Mouse (Mus musculus) heart, postnatal 25 days (tissue): ENCODE measurements around the gene Nt5c1b. TPM values are rescaled to one million over a fixed set of nuclear protein-coding genes. Genes with fewer than 3 reads are reported as not detected.

Experiments used
- DNase-seq: peaks from one replicate; pipeline ENCODE4 v3.0.0; 2022; ENCODE audit warnings: low spot score
- intact Hi-C: fragments of 180-260 bp; cut with DNase I; formaldehyde crosslinking; loops from one replicate; pipeline ENCODE4 v1.15.1; 2025
- total RNA-seq, 2 experiments: library from RNA; stranded (reverse); gene quantifications; 2 replicates each; pipeline ENCODE4 v1.2.3; 2021

Nt5c1b gene
- total RNA-seq, result not detected

DNA sequence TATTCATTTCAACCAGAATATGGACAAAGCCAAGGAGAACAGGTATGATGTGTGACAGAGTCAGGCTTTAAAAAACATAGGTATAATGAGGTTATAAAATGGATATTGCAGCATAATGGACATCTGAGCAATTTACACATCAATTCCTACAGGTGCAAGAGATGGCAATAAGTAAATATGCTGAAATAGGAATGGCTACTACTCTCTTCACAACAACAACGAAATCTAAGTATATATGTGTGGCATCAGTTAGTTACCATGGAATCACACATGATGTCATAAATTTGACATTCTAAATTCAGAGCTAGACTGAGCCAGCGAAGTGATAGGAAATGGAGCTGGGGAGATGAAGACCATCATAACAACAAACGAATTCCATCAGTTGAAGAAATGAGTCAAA, at the start of gene Nt5c1b:
Gene Nt5c1b (plus strand): TSS at position 301 of the 400 bp plus-strand sequence.
- intact Hi-C loops, result no loop called here
- no peak for DNase-seq

DNA sequence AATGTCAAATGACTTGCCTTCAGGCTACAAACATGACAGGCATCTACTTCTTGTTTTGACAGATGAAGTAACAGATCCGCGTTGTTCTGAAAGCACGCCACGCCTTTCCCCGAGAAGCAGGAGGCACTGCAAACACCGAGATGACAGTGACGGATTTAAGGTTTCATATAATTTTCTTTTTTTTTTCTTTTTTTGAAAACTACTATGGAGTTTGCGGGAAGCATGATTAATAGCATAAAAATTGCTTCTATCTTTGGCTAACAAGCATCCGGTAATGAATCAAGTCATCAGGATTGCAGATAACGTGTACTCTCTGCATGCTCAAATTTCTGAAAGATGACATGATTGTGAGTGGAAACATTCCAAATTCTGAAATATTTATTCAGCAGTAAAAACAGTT, 42.1 kb upstream of the Nt5c1b start:
- intact Hi-C loops, result no loop called here
- no peak for DNase-seq

DNA sequence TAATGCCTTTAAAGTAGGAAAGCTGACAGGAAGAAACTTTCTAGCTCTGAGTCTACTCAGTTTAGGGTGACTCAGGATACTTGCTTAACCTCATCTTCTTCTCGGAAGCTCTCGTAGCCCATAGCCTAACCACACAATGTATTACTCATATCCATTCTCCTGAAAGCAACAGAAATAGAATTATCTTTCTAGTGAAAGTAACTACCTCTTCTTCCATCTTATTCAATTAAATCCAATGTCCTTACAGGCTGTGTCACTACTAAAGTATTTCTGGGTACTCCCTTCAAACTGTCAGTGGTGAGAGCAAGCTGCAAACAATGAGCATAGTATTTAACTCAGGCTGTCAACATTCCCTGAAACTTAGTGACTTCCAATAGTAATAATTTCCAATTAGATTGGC, 40.3 kb upstream of the Nt5c1b start:
- intact Hi-C loops, result no loop called here
- no peak for DNase-seq

DNA sequence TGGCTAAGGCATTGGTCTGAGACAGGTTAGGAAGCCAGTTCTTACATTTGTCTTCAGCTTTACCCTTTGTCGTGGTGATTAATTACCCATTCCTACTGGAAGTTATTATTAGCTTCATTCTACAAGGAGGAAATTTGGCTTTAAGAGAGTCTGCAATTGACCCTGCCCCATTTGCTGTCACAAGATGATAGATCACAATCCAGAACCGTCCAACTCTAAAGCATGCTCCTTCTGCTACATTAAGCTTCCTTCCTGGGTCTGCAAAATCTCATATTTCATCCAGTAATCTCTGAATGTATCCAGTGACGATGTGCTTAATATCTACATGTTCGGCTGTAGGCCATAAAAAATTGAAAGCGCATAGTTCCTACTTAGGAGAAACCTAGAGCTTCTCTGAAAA, 29.2 kb upstream of the Nt5c1b start:
- intact Hi-C loops, result no loop called here
- DNase-seq, result no peak

DNA sequence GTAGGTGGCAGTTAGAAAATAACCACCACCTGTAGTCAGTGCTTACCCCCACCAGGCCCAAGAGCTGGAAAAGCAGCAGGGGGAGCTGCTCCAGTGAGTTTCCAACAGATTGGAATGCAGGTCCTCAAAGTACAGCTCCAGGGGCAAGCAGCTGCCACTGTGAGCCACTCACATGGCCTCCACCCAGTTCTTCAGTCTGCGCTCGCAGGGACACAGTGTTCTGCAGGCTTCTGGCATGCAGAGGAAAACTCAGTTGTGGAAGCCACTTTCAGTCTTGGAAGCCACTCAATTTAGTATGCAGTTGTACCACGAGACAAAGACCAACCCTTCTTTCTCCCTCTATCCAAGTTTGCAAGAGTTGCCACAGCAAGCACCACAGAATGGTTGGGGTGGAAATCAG, 19.1 kb upstream of the Nt5c1b start:
- no peak for DNase-seq
- intact Hi-C loops, result no loop called here

DNA sequence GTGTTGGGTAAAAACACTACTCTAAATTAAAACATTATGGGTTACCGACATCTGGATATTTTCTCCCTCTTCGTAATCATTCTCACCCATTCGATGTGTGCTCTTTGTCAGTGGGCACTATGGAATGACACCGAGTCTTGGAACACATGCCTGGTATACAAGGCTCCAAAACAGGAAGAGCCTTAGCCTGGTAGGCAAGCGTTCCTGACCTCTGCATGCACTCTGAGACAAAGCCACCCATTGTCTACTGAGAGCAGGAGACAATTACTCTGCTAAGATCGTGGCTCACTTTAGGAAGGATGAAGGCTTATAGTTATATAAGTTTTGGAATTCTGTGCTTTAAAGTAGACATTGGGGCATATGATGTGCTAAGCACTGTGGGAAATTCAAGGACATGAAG, 12.0 kb upstream of the Nt5c1b start:
- no peak for DNase-seq
- intact Hi-C loops, result no loop called here

- intact Hi-C loops, result loop anchor here (10.0 kb wide), 1 partner anchor 1356 kb away; no protein-coding TSS in a partner anchor
- DNase-seq, result peak; percentile 91
These were observed 21.1 kb downstream of the Nt5c1b start, which contains the start of gene Rdh14 for GRCm38 (mm10) chr12:10390671-10391441. TSS of gene Rdh14 (plus strand) at chr12:10390772.

DNA sequence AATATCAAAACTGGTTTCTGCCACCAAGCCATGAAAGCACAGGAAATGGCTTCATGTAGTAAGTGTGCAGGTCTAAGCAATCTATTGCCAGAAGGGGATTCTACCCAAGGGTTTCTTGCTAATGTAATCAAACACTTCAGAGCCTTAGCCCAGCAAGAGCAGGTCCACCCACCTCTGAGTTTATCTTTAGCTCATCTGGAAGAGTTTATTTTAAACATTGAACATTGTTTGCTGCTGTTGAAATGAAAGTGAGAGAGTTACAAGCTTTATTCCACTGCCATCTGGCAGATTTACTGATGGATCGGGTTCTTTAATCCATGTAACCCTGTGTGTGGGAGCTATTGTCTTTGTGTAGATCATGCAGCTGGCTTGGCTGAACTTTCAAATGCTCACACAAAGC, 31.0 kb downstream of the Nt5c1b start:
- DNase-seq, result no peak
- intact Hi-C loops, result no loop called here

DNA sequence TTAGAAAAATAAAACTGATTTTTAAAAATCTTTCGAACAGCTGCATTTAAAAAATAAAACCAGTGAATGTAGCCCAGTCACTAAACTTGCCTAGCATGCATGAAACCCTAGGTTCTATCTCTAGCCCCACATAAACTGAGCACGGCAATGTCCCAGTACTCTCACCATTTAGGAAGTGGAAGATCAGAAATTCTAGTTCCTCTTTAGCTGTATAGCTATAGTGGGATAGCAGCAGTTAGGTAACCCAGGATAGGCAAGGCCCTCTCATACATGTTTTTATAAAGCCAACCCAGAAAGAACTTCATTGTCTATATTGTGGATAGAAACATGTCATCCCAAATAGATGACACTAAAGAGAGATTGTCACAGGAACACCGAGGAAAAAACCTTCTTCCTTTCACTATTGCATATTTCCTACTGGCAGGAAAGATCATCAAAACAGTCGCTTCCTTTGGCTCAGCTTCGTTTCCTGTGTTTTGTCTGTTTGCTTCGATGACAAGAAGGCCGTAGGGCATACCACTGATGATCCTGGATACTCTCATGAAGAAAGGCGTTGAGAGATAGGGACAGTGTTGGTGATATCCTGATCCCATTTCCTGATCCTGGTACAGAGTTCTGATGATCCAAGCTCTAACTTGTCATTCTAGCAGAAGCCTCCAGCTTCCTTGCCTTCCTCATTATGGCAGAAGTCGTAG, 32.8 kb downstream of the Nt5c1b start:
- DNase-seq, result no peak
- intact Hi-C loops, result no loop called here

- intact Hi-C loops, result no loop called here
- no peak for DNase-seq
These were observed 40.9 kb downstream of the Nt5c1b start for GRCm38 (mm10) chr12:10410511-10411179.

GRCm38 (mm10) chr12:10411453-10411852, 41.7 kb downstream of the Nt5c1b start:
- no peak for DNase-seq
- intact Hi-C loops, result no loop called here

DNA sequence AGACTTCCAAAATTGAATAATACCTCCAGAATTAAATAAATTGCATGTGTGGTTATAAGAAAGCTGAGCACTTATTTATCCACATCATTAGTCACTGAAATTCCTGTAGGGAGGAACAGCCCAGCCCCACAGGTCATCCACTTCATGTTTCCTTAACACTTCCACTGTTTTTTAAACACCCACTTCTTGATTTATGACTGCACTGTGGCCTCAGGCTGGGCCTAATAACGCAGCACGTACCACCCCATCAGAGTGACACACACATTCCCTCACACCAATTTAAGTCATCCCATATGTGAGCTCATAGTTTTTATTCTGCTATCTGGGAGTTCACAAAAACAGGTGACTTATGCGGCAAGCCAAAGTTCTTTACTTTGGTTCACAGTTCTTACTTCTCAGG, 52.6 kb downstream of the Nt5c1b start:
- intact Hi-C loops, result no loop called here

DNA sequence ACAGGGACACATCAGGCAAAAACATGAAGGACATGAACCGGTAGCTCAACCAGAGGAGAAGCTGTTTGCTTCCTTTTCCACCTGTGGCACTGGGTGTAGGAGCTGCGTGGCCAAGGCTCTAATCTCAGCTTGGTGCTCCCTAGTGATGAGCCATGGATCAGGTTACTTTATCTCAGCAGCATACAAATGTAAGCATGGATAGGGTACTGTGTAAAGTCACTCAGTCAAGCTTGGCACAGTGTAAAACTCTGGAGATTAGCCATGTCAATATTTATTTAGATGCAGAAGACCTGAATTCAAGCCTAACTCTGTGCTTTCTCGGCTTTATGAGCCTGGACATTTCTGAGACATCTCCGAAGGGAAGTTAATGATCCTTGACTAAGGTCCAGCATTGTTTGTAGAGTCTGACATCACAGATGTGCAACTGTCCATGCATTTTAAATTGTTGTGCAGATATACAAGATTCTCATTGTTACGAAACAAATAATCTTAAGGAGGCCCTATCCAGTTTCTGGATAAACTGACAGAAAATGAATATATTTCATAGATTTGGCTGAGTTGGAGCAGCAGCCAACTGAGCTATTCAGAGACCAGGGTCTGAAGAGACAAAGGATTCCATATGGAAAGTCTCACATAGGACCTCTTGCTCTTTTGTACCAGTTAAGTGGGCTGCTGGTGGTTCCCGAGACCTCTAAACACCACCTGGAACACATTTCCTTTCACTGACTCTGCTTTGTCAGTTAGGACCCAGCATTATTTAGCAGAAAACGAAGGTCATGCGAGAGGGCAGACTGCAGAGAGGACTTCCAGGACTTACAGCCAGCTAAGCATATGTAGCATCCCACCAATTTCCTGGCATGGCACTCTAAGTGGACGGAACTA, 56.5 kb downstream of the Nt5c1b start:
- no peak for DNase-seq
- intact Hi-C loops, result no loop called here

More for the DNA sequence above, 52.6 kb downstream of the Nt5c1b start:
- DNase-seq, result no peak

GRCm38 (mm10) chr12:10430999-10431398, 61.2 kb downstream of the Nt5c1b start:
- no peak for DNase-seq
- intact Hi-C loops, result no loop called here

DNA sequence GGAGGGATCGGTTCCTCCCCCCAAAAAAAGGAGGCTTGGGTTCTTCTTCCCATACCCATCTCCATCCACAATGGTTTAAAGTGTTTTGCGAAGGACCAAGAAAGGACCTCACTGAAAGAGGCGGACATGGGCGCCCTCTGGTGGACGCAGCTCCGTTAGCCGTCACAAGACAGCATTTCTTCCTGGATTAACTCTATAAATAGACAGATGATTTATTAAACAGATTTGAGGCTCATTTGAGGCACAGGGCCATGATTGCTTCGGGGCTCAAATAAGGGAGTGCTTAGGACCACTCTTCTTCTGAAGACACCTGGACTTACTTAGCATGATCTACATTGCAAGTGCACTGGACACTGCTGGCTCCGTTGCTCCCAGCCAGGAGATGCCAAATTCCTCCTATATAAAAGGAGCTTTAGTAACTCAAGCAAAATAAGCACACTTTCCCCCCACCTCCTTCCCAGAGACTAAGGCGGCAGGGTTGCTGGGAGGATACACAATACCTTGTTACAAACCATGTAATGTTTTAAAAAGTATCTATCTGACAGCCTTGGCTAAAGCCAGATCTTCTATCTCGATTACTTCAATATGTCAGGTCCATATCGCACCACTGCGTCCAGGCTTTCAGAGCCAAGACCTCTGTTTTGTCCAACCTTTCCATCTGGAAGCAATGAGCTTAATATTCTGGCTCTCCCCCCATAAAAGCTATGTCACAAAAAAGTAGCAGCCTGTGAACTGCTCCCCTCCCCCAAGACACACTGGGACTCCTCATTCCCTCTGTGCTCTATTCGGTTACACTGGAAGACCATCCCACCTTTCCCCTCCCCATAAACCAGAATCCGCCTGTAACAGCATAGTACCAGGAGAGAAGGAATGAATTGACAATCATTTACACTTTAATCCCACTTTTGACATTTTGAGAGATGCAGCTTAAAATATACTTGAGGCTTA, 68.6 kb downstream of the Nt5c1b start:
- intact Hi-C loops, result loop anchor here (2.0 to 5.0 kb wide), 3 partner anchors 99 to 868 kb away; partner anchors contain the start of gene Osr1
- peak; percentile 45 for DNase-seq
